13 mouse cellular contexts compared by ENCODE assay signal in the genomic region with DNA sequence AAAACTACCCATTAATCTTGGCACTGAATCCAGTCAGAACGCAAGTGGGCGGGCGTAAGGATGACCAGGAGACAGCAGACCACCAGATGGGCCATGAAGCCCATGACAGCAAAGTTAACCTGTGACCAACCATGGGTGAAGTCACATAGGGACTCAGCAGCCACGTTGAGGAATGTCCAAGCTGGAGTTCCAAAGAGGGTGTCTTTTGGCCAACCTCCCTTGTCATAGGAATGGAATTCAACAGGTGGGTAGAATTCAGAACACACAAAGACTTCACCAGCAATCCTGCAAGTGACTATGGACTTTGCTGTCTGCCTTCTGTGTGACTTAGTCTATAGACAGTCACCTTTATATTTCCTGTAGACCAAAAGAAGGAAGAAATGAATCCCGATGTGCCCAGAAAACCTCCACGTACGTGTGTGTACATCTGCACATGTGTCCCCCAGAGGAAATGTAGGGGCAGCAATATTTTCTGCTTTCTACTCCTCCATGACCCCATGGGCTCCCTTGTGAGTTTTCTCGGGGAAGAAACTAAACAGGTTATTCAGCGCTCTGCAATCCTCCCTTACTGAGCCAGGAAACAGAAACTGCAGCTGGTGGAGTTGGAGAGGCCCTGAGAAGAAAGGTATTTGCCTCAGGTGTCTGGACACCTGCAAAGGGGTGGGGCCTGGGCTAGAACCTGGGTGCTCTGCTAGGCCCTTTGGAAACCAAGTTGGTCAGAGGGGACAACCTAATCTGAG. TPM values are rescaled to one million over a fixed set of nuclear protein-coding genes. Genes with fewer than 3 reads are reported as not detected.
DNase-seq lines count a peak whose midpoint lies in the region; ATAC-seq and TF ChIP-seq lines count a peak whose summit lies in the region.
"Had no signal": no experiment of that assay in that cellular context is flagged by ENCODE, and none has a peak within 500 bp of the region (broad histone marks: within the 10 kb centered on the region; RNA-seq: fewer than 3 reads in every experiment).

No protein-coding gene starts in this region.

- H3K9ac ChIP-seq in neural tube, embryonic 11.5 days (ENCODE audit: low read length): no peak overlapping the region
- H3K9ac ChIP-seq in stomach, postnatal 0 days (ENCODE audit: low read length): no peak overlapping the region; the same call in 1 of the 2 replicates
- H3K9ac ChIP-seq: liver, embryonic 13.5 days had no signal

- TF ChIP-seq POLR2A in thymus, adult 2 months (IDR thresholded peaks at IDR 0.05; ENCODE audit: control insufficient read depth, extremely low read depth, insufficient read depth, low read length, poor library complexity): no peak

- peak; percentile 21; the same call in 1 of the 2 replicates for ATAC-seq in neural tube, embryonic 11.5 days (ENCODE audit: insufficient read depth, low FRiP score, low TSS enrichment)
- peak; percentile 73 for ATAC-seq in stomach, postnatal 0 days (ENCODE audit: low FRiP score, low TSS enrichment)

- no peaks in the 10 kb centered on the region for H3K27me3 ChIP-seq in neural tube, embryonic 11.5 days (ENCODE audit: control insufficient read depth, insufficient read depth, low read length)
- no peaks in the 10 kb centered on the region for H3K27me3 ChIP-seq in stomach, postnatal 0 days (ENCODE audit: control insufficient read depth, insufficient read depth, low read length)
- no peaks in the 10 kb centered on the region for H3K27me3 ChIP-seq in thymus, adult 2 months (ENCODE audit: control insufficient read depth, insufficient read depth, low read length)
- H3K27me3 ChIP-seq in forebrain, embryonic 10.5 days (ENCODE audit: poor library complexity, severe bottlenecking): no peaks in the 10 kb centered on the region
- H3K27me3 ChIP-seq: liver, embryonic 13.5 days had no signal

- H3K4me1 ChIP-seq in neural tube, embryonic 11.5 days (ENCODE audit: control insufficient read depth, insufficient read depth, low read length): no peaks in the 10 kb centered on the region
- peaks cover 2% of the 10 kb centered on the region; the same call in 1 of the 2 replicates for H3K4me1 ChIP-seq in stomach, postnatal 0 days (replicated peaks; ENCODE audit: control insufficient read depth, insufficient read depth)
- H3K4me1 ChIP-seq in thymus, adult 2 months (replicated peaks; ENCODE audit: control insufficient read depth, insufficient read depth, low read length): no peaks in the 10 kb centered on the region
- H3K4me1 ChIP-seq in forebrain, embryonic 10.5 days: peaks cover 27% of the 10 kb centered on the region; the same call in 1 of the 2 replicates

- H3K27ac ChIP-seq in gastrocnemius, adult 2 months: peak overlapping the region; percentile 38
- no peak overlapping the region for H3K27ac ChIP-seq in neural tube, embryonic 11.5 days (ENCODE audit: low read depth, low read length)
- peak overlapping the region; percentile 88 for H3K27ac ChIP-seq in stomach, postnatal 0 days (replicated peaks)
- H3K27ac ChIP-seq in thymus, adult 2 months (ENCODE audit: control insufficient read depth, insufficient read depth, low read length): no peak overlapping the region
- H3K27ac ChIP-seq in forebrain, embryonic 10.5 days: no peak overlapping the region

- TF ChIP-seq EP300 in stomach, postnatal 0 days (optimal IDR thresholded peaks at IDR 0.05): no peak

- TF ChIP-seq CTCF in gastrocnemius, adult 2 months (IDR thresholded peaks at IDR 0.05): no peak
- TF ChIP-seq CTCF in stomach, postnatal 0 days (IDR thresholded peaks at IDR 0.05; ENCODE audit: low read depth): no peak
- TF ChIP-seq CTCF in thymus, adult 2 months (IDR thresholded peaks at IDR 0.05; ENCODE audit: borderline replicate concordance, control insufficient read depth, extremely low read depth, insufficient read depth, low read length, poor library complexity): no peak

- intact Hi-C loops in gastrocnemius, adult 2 months (cut with DNase I): no loop called here

- DNase-seq in gastrocnemius, adult 2 months: no peak
- DNase-seq in gastrocnemius, postnatal 10 days: no peak
- no peak for DNase-seq in neural tube, embryonic 11.5 days (ENCODE audit: low spot score)
- DNase-seq in neural tube, embryonic 10.5 days (ENCODE audit: extremely low spot score, low spot score): no peak
- peak; percentile 33 to 64 for DNase-seq in kidney, postnatal 36 days
- DNase-seq in stomach, postnatal 0 days (ENCODE audit: low spot score): no peak
- no peak for DNase-seq in thymus, adult 2 months
- no peak for DNase-seq in forebrain, embryonic 10.5 days (ENCODE audit: extremely low spot score, low spot score)
- DNase-seq: B cell, adult 2 months; cerebellum, postnatal 14 days; gastrocnemius, postnatal 25 days; heart, postnatal 36 days; liver, embryonic 13.5 days had no signal

- 75% methylated on average over 9 of the region's 9 CpGs for WGBS in neural tube, embryonic 11.5 days
- 50% methylated on average over 9 of the region's 9 CpGs for WGBS in stomach, postnatal 0 days
- 84% methylated on average over 9 of the region's 9 CpGs for WGBS in thymus, adult 2 months
- 82% methylated on average over 9 of the region's 9 CpGs for WGBS in forebrain, embryonic 10.5 days

- H3K4me2 ChIP-seq in neural tube, embryonic 11.5 days (ENCODE audit: low read depth): no peak overlapping the region
- H3K4me2 ChIP-seq in stomach, postnatal 0 days (replicated peaks; ENCODE audit: low read depth): no peak overlapping the region
- H3K4me2 ChIP-seq: liver, embryonic 13.5 days had no signal

- H3K9me3 ChIP-seq in neural tube, embryonic 11.5 days (ENCODE audit: control insufficient read depth, low read length): no peaks in the 10 kb centered on the region
- no peaks in the 10 kb centered on the region for H3K9me3 ChIP-seq in stomach, postnatal 0 days (ENCODE audit: control insufficient read depth, low read length)
- no peaks in the 10 kb centered on the region for H3K9me3 ChIP-seq in forebrain, embryonic 10.5 days
- H3K9me3 ChIP-seq: liver, embryonic 13.5 days had no signal

- no peak overlapping the region for H3K4me3 ChIP-seq in gastrocnemius, adult 2 months
- no peak overlapping the region for H3K4me3 ChIP-seq in neural tube, embryonic 11.5 days (ENCODE audit: low read depth, low read length)
- H3K4me3 ChIP-seq in stomach, postnatal 0 days (ENCODE audit: low read depth, low read length): no peak overlapping the region
- no peak overlapping the region for H3K4me3 ChIP-seq in thymus, adult 2 months (ENCODE audit: control insufficient read depth, insufficient read depth, low read length)
- no peak overlapping the region for H3K4me3 ChIP-seq in forebrain, embryonic 10.5 days
- H3K4me3 ChIP-seq: liver, embryonic 13.5 days had no signal

- H3K36me3 ChIP-seq in neural tube, embryonic 11.5 days (ENCODE audit: control insufficient read depth, insufficient read depth, low read length): peaks cover 30% of the 10 kb centered on the region
- peaks cover 35% of the 10 kb centered on the region for H3K36me3 ChIP-seq in stomach, postnatal 0 days (ENCODE audit: control insufficient read depth, insufficient read depth, low read length)
- H3K36me3 ChIP-seq in thymus, adult 2 months (ENCODE audit: control insufficient read depth, insufficient read depth, low read length): no peaks in the 10 kb centered on the region
- H3K36me3 ChIP-seq in forebrain, embryonic 10.5 days (replicated peaks): peaks cover 55% of the 10 kb centered on the region

RNA-seq across cellular contexts. Expression of a gene that starts 17.7 kb away (rescaled TPM):
- total RNA-seq in gastrocnemius, adult 2 months (2021): 10 to 100 TPM; 13.7 to 28.5 TPM
- 10 to 100 TPM; 32.9 to 43.7 TPM for total RNA-seq in gastrocnemius, postnatal 10 days (2021)
- polyA plus RNA-seq in neural tube, embryonic 11.5 days (2014; fragmentation: Nextera tagmentation; extraction: Ambion mirVana): 70.6 and 76.7 TPM in 2 replicates
- polyA plus RNA-seq in stomach, postnatal 0 days (2015; fragmentation: Nextera tagmentation; extraction: Ambion mirVana): 18.6 and 22.7 TPM in 2 replicates
- 6.7 and 7.2 TPM in 2 replicates for polyA plus RNA-seq in thymus, adult 2 months (2012; rRNA removed)
- 49.9 and 51.9 TPM in 2 replicates for polyA plus RNA-seq in forebrain, embryonic 10.5 days (2016; fragmentation: Nextera tagmentation; extraction: Ambion mirVana)

Comparison
In these comparisons a context has a peak if more than half of its experiments do, and no peak if none do; other contexts are left out.
1. DNase-seq: peak in kidney, postnatal 36 days (2 of 2); none in gastrocnemius, adult 2 months (single experiment), gastrocnemius, postnatal 10 days (single experiment), neural tube, embryonic 11.5 days (single experiment), neural tube, embryonic 10.5 days (single experiment), stomach, postnatal 0 days (single experiment), thymus, adult 2 months (single experiment) and forebrain, embryonic 10.5 days (single experiment).
2. H3K27ac ChIP-seq: peak in gastrocnemius, adult 2 months (single experiment) and stomach, postnatal 0 days (single experiment); none in neural tube, embryonic 11.5 days (single experiment), thymus, adult 2 months (single experiment) and forebrain, embryonic 10.5 days (single experiment).